Mouse (Mus musculus) spleen, adult 2 months (tissue): Measurements from ENCODE around the gene Vti1a. TPM values are rescaled to one million over a fixed set of nuclear protein-coding genes. Genes with fewer than 3 reads are reported as not detected.
A peak's percentile ranks its signal among the peaks of the same experiment; 100 is the strongest.

ENCODE experiments used
- DNase-seq, 2 experiments: peaks; one replicate each; pipeline versions ENCODE4 v3.0.0 to v3.0.0-alpha.2; 2012 to 2021; ENCODE audit warnings: low spot score in 2 of 2, low read depth in 1 of 2
- H3K27ac ChIP-seq: fragments of 200-500 bp; 2 replicates; pipeline ENCODE4 v1.5.1; 2012; ENCODE audit warnings: low read length, inconsistent platforms; ENCODE audit not compliant: insufficient read depth
- H3K27me3 ChIP-seq: fragments of 200-500 bp; 2 replicates; pipeline ENCODE4 v1.6.1; 2012; ENCODE audit warnings: mild to moderate bottlenecking, moderate library complexity, low read length, inconsistent platforms; ENCODE audit not compliant: control insufficient read depth, insufficient read depth
- H3K36me3 ChIP-seq: fragments of 200-500 bp; 2 replicates; pipeline ENCODE4 v1.6.1; 2012; ENCODE audit warnings: mild to moderate bottlenecking, low read length, inconsistent platforms; ENCODE audit not compliant: control insufficient read depth, insufficient read depth
- H3K4me1 ChIP-seq: fragments of 200-500 bp; 2 replicates; pipeline ENCODE4 v1.6.1; 2011; ENCODE audit warnings: inconsistent platforms; ENCODE audit not compliant: control insufficient read depth, insufficient read depth, insufficient read length
- H3K4me3 ChIP-seq: fragments of 200-500 bp; 2 replicates; pipeline ENCODE4 v1.5.1; 2011; ENCODE audit warnings: mild to moderate bottlenecking, inconsistent platforms; ENCODE audit not compliant: insufficient read depth, insufficient read length; ENCODE audit errors: extremely low read depth
- CTCF ChIP-seq: fragments of 200-500 bp; IDR thresholded peaks from 2 replicates; pipeline ENCODE4 v1.5.1; 2011; ENCODE audit warnings: mild to moderate bottlenecking, inconsistent platforms; ENCODE audit not compliant: insufficient read depth, insufficient read length, insufficient replicate concordance; ENCODE audit errors: extremely low read depth
- POLR2A ChIP-seq: fragments of 200-500 bp; IDR thresholded peaks from 2 replicates; pipeline ENCODE4 v1.6.1; 2011; ENCODE audit warnings: low read depth, low read length, inconsistent platforms
- WGBS: fragments of 180-500 bp; shearing (Covaris S2); methylation state at CpG from one replicate; pipeline ENCODE4 v1.1.7; 2018; 5-methylcytosine and 5-hydroxymethylcytosine counted together
- polyA plus RNA-seq: library from polyadenylated mRNA; depleted of rRNA; stranded (reverse); fragments of >200 nt; gene quantifications from 2 replicates; pipeline ENCODE4 v1.2.3, GENCODE M21; 2012

Vti1a gene
- polyA plus RNA-seq, 1 experiment, result 7.0 TPM

- DNase-seq, result no peak
- 83% methylated on average over 6 of the region's 6 CpGs for WGBS
Observed at GRCm38 (mm10) chr19:55542461-55542860, 226.4 kb downstream of the Vti1a start.

GRCm38 (mm10) chr19:55543188-55543587, 227.1 kb downstream of the Vti1a start:
- H3K27ac ChIP-seq, result no peak overlapping the region
- WGBS, result 90% methylated on average over 9 of the region's 9 CpGs
- H3K36me3 ChIP-seq, result no peaks in the 10 kb centered on the region
- no peak for TF ChIP-seq POLR2A
- no peak for TF ChIP-seq CTCF
- H3K4me3 ChIP-seq, result no peak overlapping the region
- DNase-seq, result no peak
- H3K4me1 ChIP-seq, result peaks cover 3% of the 10 kb centered on the region; the same call in 1 of the 2 replicates
- H3K27me3 ChIP-seq, result no peaks in the 10 kb centered on the region

More at GRCm38 (mm10) chr19:55542461-55542860, 226.4 kb downstream of the Vti1a start:
- TF ChIP-seq POLR2A, result no peak
- TF ChIP-seq CTCF, result no peak
- Histone ChIP-seq H3K36me3 (no peaks in the 10 kb centered on the region), H3K4me3 (no peak overlapping the region), H3K27me3 (no peaks in the 10 kb centered on the region), H3K27ac (no peak overlapping the region), H3K4me1 (peaks cover 3% of the 10 kb centered on the region; the same call in 1 of the 2 replicates)

DNA sequence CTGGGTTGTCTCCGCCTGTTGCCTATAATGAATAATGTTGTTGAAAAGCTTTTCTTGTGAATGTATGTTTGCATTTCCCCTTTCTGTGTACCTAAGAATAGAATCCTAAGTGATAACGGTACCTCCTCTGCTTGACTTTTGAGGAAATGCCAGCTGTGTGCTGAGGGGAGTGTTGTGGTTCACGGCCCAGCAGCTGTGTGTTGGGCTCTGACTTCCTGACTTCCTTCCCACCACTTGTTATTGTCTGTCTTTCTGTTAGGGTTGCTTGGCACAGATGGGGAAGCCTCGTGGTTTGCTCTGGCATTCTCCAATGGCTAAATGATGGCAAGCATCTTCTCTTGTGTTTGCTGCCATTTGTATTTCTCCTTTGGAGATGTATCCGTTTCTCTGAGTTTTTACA, 228.4 kb downstream of the Vti1a start:
- H3K27ac ChIP-seq, result no peak overlapping the region
- peak; percentile 50 to 63 for DNase-seq

GRCm38 (mm10) chr19:55545529-55545928, 229.4 kb downstream of the Vti1a start:
- H3K4me3 ChIP-seq, result no peak overlapping the region
- H3K27ac ChIP-seq, result no peak overlapping the region
- peak; percentile 67; the same call in 1 of the 2 replicates for TF ChIP-seq CTCF
- TF ChIP-seq POLR2A, result no peak
- WGBS, result 42% methylated on average over 9 of the region's 9 CpGs
- H3K4me1 ChIP-seq, result peaks cover 3% of the 10 kb centered on the region; the same call in 1 of the 2 replicates
- H3K27me3 ChIP-seq, result no peaks in the 10 kb centered on the region
- no peaks in the 10 kb centered on the region for H3K36me3 ChIP-seq
- peak; percentile 57 to 72 for DNase-seq

More for the DNA sequence above, 228.4 kb downstream of the Vti1a start:
- Histone ChIP-seq H3K27me3 (no peaks in the 10 kb centered on the region), H3K4me3 (no peak overlapping the region), H3K36me3 (no peaks in the 10 kb centered on the region), H3K4me1 (peaks cover 3% of the 10 kb centered on the region; the same call in 1 of the 2 replicates)
- WGBS, result 9% methylated on average over 5 of the region's 5 CpGs
- no peak for TF ChIP-seq CTCF
- TF ChIP-seq POLR2A, result no peak

DNA sequence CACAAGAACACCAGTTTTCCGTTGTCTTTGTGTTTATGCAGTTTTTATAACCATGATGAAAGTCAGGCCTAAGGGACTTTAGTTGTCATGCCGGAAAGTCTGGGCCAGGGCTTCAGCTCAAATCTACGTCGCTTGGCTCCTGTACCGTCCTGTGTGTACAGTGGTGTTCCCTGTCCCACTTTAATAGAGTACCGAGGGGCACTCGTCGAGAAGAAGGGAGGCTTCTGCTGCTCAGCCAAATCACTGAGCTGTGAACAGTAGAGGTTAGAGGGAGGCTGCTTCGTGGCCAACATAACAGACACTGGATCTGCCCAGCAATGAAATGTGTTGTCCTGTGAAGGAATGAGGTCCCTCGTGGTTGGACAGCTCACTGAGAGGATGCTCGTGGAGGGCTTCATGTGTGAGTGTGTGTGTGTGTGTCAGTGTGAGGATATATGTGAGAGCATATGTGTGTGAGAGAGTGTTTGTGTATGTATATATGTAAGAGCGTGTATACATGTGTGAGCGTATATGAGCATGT, 230.0 kb downstream of the Vti1a start:
- Histone ChIP-seq H3K4me3 (no peak overlapping the region), H3K4me1 (peaks cover 3% of the 10 kb centered on the region; the same call in 1 of the 2 replicates), H3K36me3 (no peaks in the 10 kb centered on the region), H3K27me3 (no peaks in the 10 kb centered on the region), H3K27ac (no peak overlapping the region)
- no peak for DNase-seq
- 72% methylated on average over 13 of the region's 13 CpGs for WGBS
- TF ChIP-seq POLR2A (no peak), CTCF (no peak)

DNA sequence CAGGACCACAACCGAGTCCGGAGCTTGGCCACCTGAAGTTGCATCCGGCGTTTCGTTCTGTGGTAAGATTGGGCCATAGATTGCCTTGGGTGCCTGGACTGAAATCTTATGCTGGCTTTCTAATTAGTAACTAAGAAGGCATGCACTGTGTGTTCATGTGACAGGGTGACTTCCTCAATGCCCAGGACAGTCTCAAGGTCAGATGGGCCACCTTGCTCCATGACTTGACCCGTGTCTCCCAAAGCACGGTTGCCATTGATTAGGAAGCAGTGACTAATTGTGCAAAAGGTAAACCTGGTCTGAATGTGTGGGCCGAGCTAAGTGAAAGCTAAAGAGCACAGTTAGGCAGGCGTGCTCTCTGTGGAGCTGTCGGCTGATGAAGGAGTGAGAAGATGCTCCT, 232.1 kb downstream of the Vti1a start:
- TF ChIP-seq CTCF (no peak), POLR2A (no peak)
- peaks cover 3% of the 10 kb centered on the region; the same call in 1 of the 2 replicates for H3K4me1 ChIP-seq
- WGBS, result 90% methylated on average over 10 of the region's 10 CpGs
- no peaks in the 10 kb centered on the region for H3K27me3 ChIP-seq
- no peak overlapping the region for H3K27ac ChIP-seq
- no peak overlapping the region for H3K4me3 ChIP-seq
- H3K36me3 ChIP-seq, result no peaks in the 10 kb centered on the region
- no peak for DNase-seq

GRCm38 (mm10) chr19:55548656-55549055, 232.6 kb downstream of the Vti1a start:
- H3K36me3 ChIP-seq, result no peaks in the 10 kb centered on the region
- H3K27ac ChIP-seq, result no peak overlapping the region
- H3K4me3 ChIP-seq, result no peak overlapping the region
- peaks cover 3% of the 10 kb centered on the region; the same call in 1 of the 2 replicates for H3K4me1 ChIP-seq
- 64% methylated on average over 10 of the region's 10 CpGs for WGBS
- no peak for TF ChIP-seq POLR2A
- TF ChIP-seq CTCF, result no peak
- no peaks in the 10 kb centered on the region for H3K27me3 ChIP-seq
- DNase-seq, result no peak
